Mouse (Mus musculus): ENCODE measurements around the gene Camta1.
A peak's percentile ranks its signal among the peaks of the same experiment; 100 is the strongest.

The Camta1 gene

DNA sequence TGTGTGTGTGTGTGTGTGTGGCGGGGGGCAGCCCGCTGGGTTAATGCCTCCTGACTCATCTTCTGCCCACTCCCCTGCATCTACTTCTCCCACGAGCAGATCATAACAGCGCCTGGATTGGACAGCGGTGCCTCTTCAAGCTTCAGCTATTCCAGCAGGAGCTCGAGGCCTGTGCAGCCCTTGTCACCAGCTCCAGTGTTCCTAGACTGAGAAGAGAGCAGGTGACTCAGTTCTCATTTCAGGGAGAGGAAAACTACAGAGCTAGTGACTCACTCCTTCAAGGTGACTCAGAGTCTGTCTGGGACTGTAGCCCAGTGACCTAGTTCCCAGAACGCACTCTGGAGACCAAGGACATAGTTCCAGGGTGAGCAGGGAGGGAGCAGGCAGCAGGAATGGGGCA is 522.3 kb downstream of the Camta1 start:
- DNase-seq (ENCODE audit: inconsistent age in 2 of 2, low spot score in 1 of 2), result peak; percentile 89 to 94

DNA sequence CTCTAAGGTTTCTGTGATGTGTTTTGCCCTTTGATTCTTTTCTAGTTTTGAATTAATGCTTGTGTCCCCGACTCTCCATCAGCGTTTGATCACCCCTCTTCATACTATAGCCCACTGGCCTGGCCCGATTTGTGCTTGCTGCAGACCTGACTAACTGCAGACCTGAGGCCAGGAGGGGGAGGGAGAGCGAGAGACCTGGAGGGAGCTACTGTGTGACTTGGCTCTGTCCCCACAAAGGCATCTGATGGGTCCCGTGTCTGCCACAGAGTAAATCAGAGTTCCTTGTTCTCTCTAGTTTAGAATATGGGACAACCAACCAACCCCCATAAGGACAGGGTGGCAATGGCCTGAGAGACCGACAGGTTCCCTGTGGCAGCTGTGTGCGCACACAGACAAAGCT is 522.7 kb downstream of the Camta1 start:
- no peak for DNase-seq (ENCODE audit: inconsistent age in 2 of 2, low spot score in 1 of 2)

GRCm38 (mm10) chr4:151337543-151337942 is 524.1 kb downstream of the Camta1 start:
- no peak for DNase-seq (ENCODE audit: inconsistent age in 2 of 2, low spot score in 1 of 2)

DNA sequence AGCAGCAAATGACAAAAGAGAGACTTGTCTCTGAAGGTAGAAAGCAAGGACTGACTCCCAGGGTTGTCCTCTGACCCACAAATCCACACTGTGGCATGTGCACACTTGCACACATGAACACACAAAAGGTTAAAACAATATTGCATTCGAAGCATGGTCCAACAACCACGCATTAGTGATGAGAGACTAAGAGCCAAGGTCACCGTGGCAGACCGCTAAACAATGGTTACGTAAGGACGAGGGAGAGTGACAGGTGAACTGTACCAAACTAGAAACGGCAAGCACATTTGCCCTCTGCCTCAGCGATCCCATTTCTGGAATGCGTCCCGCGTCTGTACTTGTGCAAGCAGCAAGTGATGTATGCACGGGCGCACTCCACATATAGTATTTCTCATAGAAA is 525.3 kb downstream of the Camta1 start:
- DNase-seq (ENCODE audit: inconsistent age in 2 of 2, low spot score in 1 of 2), result no peak

DNA sequence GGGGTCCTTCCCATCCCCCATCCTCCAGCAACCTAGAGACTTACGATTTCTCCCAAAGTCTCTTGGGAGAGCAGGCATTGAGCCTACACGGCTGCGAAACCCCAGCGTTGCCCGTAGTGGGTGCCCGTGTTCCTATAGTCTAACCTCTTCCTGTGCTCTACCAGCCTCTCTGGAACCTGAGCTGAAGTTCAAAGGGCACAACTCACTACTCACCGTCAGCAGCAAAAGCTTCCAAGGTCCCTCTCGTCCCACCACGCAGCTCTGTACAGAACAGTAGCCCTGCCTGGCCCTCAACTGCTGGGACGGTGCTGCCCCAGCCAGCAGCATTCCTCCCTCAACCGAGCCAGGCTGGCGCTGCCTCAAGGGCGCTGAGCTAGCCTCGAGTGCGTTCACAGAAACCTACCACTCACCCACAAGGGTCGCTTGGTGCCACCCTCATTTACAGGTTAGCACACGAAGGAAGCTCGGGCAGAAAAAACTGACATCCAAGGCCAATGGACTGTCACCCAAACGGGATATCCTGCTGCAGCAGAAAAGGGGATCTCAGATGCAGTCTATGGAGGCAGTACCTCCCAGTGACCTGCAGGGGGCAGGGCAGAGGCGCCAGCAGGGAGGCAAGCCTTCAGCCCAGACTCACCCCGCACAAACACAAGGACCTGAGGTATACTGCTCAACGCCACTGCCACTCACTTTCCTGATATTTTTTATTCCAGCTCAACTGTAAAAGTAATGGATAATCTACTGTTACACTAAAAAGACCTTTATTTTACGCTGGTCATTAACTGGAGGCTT is 526.5 kb downstream of the Camta1 start:
- peak; percentile 46 to 81 for DNase-seq (ENCODE audit: inconsistent age in 2 of 2, low spot score in 1 of 2)

- no peak for DNase-seq (ENCODE audit: inconsistent age in 2 of 2, low spot score in 1 of 2)
Observed at GRCm38 (mm10) chr4:151332074-151332849, 529.4 kb downstream of the Camta1 start.

DNA sequence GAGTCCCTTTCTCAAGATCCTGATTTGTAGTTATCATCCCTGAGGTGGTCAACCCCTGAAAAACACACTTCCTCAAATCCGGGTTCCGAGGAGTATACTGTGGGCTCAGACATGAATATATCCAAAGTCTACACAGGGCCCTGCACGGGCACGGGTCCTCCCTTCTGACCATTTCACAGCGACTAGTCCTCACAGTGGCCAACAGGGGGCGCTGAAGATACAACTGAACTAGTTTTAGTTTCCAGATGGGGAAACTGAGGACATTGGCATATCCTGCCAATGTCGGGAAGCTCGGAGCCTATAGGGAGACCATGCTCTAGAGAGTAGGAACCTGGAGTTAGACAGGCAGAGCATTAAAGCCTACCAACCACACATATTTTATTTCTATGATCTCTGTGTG is 530.7 kb downstream of the Camta1 start:
- peak in 1 of 2 experiments; percentile 54 for DNase-seq (ENCODE audit: inconsistent age in 2 of 2, low spot score in 1 of 2)

DNA sequence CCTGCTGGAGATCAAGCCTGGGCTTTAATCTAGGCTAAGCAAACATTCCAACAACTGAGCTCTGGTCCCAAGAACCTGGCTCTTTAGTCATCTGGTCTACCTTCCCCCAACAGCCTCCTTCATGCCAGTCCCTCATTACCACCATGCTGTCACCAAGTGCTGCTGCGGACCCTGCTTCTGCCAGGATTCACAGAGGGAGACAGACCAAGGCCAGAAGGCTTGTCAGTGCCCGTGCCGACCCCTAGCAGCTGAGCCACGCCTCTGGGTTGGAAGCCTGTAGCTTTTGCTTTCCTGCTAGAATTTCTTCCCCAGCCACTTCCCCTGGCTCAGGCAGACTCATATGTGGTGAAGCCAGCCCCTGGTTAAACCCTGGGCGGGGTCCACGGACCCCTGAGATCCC is 533.6 kb downstream of the Camta1 start:
- no peak for DNase-seq (ENCODE audit: inconsistent age in 2 of 2, low spot score in 1 of 2)

DNA sequence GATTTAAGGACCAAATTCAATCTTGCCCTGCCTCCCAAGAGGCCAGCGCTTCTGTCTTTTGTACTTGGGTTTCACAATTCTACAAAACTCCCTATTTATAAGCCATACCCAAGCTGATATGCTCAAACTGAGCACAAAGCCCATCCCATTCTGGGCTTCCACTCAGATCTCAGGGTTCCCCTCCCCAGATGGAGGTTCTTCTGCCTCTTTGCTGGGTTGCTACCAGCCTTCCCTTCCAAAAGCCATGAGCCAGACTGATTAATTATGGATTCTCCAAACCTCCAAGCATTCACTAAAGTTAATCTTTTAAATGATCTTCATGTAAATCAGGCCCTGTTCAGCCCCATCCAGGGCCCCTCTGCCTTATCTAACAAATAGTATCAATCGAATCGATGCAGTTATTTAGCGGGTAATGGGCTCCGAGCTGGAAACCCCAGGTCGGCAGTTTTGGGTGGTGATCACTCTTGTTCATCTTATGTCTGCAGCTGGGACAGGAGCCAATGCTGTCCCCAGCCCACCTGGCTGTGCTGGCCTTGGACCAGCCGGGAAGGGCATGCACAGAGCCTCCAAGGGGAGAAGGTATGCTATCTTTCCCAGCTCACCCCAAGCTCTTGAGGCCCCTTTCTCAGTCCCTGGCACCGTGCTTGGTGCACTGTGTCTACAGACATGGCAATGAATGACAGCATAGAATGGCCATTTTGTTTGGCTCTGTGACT is 534.5 kb downstream of the Camta1 start:
- no peak for DNase-seq (ENCODE audit: inconsistent age in 2 of 2, low spot score in 1 of 2)

DNA sequence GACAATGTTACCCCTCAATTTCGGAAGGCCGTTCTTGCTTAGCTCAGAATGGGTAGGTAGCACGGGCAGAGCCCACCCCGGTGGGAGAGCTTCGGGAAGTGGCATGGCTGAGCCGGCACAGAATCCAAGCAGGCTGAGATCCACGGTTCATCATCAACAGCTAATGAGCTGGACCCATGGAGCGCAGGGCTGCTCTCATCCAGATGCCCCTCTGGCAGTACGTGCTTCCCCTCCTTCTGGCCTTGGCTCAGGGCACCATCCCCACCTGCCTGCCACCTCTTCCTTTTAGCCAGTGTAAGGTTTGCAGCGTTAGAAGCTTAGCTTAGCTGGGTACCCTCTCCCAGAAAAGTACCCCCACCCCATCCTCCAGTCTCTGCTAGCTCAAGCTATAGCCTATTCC is 545.2 kb downstream of the Camta1 start:
- no peak for DNase-seq (ENCODE audit: inconsistent age in 2 of 2, low spot score in 1 of 2)

- DNase-seq (ENCODE audit: inconsistent age in 2 of 2, low spot score in 1 of 2), result no peak
Observed at GRCm38 (mm10) chr4:151315726-151316125, 546.0 kb downstream of the Camta1 start.

- DNase-seq (ENCODE audit: inconsistent age in 2 of 2, low spot score in 1 of 2), result no peak
Observed at GRCm38 (mm10) chr4:151310773-151311172, 550.9 kb downstream of the Camta1 start.

GRCm38 (mm10) chr4:151310056-151310685 is 551.5 kb downstream of the Camta1 start:
- DNase-seq (ENCODE audit: inconsistent age in 2 of 2, low spot score in 1 of 2), result no peak

DNA sequence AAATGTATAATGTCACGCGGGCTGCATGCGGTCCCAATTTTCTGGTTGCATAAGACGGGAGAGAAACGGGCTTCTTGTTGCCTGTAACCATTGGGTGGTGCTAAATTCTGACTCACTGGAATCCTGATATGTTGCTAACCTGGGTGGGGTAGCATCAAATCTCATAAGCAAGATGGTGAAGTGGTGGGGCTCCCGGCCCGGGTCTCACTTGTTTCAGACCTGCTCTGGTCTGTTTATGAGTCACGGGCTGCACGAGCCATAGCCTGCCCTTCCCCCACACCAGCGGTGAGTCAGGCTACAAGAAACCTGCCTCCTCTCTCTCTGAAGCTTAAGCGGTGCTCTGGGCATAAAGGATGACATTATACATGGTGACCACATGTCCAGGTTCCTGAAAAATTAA is 554.8 kb downstream of the Camta1 start:
- DNase-seq (ENCODE audit: inconsistent age in 2 of 2, low spot score in 1 of 2), result no peak

GRCm38 (mm10) chr4:151306311-151306765 is 555.3 kb downstream of the Camta1 start:
- DNase-seq (ENCODE audit: inconsistent age in 2 of 2, low spot score in 1 of 2), result no peak

DNA sequence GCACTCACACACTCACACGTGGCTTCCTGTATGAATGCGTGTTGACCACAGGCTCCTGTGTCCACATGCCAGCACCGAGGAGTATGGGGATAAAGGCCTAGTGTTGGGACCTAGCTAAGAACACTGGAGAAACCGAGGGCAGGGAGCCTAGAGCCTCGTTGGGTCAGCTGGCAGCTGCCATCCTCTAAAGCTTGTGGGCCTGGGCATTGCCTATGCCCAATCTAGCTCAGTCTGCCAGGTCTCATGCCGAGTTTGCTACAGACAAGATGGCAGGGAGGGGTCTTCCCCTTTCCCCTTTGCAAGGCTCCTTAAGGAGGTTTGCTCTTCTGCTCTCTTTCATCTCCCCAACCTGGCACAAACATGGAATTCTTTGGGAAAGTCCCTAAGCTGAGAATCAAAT is 555.9 kb downstream of the Camta1 start:
- DNase-seq (ENCODE audit: inconsistent age in 2 of 2, low spot score in 1 of 2), result no peak

DNA sequence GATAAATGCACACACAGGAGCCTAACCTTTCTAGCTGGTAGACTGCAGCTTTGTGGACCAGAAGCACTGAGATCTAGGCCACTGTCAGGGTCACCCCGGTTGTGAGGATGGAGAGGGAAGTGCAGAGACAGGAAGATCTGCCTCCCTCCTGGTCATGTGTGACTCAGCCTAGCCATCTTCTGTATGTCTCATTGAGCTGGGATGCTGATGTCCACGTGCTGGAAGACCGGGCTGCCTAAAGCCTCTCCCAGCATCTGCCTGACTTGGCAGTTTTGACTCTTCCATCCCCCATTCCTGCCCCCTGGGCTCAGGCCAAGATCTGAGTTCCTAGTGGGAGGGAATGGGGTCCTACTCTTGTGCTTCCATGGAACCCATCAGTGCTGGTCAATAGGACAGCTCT is 557.7 kb downstream of the Camta1 start:
- DNase-seq (ENCODE audit: inconsistent age in 2 of 2, low spot score in 1 of 2), result no peak

- no peak for DNase-seq (ENCODE audit: inconsistent age in 2 of 2, low spot score in 1 of 2)
Observed at GRCm38 (mm10) chr4:151303436-151303835, 558.2 kb downstream of the Camta1 start.

DNA sequence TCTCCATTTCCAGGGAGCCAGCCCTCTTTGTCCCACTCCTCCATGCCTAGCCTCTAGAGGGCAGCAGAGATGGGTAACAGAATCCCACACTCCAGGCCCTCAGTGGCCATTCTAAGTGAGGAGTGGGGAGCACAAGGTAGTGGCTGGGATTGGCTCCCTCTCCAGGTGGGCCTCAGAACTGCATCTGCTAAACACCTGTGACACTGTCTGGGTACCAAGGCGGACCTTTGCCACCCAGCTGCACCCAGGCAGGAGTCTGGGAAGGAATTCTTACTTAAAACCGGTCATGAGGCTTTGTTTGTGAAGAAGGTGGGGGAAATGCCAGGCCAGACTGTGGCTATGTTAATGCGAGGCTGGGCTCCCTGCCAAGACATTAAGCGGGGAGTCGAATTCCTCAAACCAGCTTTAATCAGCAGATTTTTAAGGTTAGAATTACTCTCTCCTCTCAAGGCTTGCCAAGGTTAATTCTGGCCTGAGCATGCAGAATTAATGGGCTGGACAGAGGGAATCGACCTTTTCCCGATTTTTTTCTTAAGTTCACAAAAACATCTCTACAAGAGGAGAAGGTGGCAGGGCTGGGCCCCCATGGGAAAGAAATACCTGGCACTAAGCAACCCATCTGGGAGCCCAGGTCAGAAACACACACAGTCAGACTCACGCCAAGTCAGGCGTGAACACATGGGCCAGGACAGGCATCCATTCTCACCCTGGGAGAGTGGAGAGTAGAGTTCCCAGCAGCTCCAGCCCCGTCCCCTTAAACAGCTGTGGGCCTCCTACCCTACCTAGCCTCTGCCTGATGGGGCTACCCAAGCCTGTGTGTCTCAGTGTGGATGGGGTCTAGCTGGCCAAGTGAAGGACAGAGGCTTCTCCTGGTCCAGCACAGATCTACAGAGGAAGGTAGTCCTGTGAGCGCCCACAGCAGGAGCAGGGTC is 559.2 kb downstream of the Camta1 start:
- DNase-seq (ENCODE audit: inconsistent age in 2 of 2, low spot score in 1 of 2), result peak in 1 of 2 experiments; percentile 39

GRCm38 (mm10) chr4:151301337-151301736 is 560.3 kb downstream of the Camta1 start:
- DNase-seq (ENCODE audit: inconsistent age in 2 of 2, low spot score in 1 of 2), result no peak
